Mouse (Mus musculus): ENCODE measurements at regions not wholly inside any gene's neighbourhood (a gene's known extent, or its start where the extent isn't known, plus 50 kb on each side); places are given as distances from the start of the nearest gene placed in this dataset.

DNA sequence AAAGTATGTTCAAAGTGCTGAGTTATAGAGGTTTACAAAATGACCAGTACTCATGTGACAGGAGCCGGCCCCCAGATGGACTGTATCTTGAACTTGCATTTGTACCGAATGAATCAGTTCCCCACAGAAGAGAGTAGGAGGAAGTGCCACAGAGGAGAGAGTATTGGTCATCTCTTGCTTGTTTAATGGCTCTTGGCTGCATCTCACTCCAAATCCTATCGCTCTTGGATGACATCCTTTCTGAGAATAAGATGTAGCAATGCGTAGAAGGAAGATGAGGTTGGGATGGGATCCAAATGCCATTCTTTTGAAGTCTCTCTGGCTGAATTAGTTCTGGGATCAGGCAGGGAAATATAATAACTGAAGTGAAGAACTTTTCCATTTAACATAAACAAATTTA, 55.2 kb upstream of the Bmper start:
- Histone ChIP-seq H3K27me3 (ENCODE audit: insufficient read depth, low read length) (no peaks in the 10 kb centered on the region), H3K9ac (replicated peaks; ENCODE audit: low read length, poor library complexity, severe bottlenecking) (no peak overlapping the region), H3K4me2 (ENCODE audit: low read depth, low read length, poor library complexity, severe bottlenecking) (no peak overlapping the region), H3K9me3 (ENCODE audit: low read length) (no peaks in the 10 kb centered on the region), H3K4me3 (ENCODE audit: low read depth, low read length) (no peak overlapping the region), H3K4me1 (ENCODE audit: insufficient read depth, low read length) (no peaks in the 10 kb centered on the region), H3K27ac (ENCODE audit: low read depth, low read length) (no peak overlapping the region), H3K36me3 (ENCODE audit: insufficient read depth, low read length) (no peaks in the 10 kb centered on the region)
- WGBS, result 90% methylated on average over 4 of the region's 4 CpGs
- TF ChIP-seq CTCF (IDR thresholded peaks at IDR 0.05), result no peak
- no peak for DNase-seq (ENCODE audit: low spot score)
- ATAC-seq (ENCODE audit: low FRiP score), result no peak

DNA sequence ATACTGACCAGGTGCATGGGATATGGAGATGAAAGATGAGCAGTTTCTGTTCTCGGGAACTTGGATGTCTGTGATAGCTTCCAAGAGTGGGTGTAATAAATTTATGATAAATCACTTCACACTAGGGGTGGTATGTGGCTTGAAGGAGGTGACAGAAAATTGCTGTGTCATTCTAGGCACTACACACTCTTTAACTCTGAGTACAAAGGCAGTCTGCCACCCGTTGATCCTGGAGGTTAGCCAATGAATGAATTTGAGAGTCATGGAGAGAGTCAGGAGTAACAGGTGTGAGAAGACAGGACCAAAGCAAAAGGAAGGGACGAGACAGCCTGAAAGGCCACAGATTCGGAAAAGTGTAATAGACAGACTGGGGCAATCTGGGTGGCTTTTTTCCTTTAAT, 54.7 kb upstream of the Bmper start:
- 75% methylated on average over 4 of the region's 4 CpGs for WGBS

DNA sequence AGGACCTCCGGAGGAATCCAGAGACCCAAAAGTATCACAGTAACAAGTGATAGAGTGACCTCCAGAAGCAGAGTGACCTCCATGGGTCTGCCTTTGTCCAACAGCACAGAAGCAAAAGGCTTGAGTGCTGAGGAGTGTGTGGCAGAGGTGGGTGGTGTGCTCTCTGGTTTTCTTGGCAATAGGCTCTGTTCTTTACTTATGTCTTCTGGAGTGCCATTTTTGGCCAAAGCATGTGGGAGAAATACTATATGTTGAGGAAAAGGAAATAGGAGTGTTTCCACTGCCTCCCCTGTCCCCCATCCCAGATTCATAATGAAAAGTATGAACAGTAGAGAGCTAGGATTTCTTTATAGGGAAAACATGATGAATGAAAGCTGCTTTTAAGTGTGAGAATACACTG, 51.5 kb upstream of the Bmper start:
- DNase-seq (ENCODE audit: low spot score), result no peak
- no peaks in the 10 kb centered on the region for H3K4me1 ChIP-seq (ENCODE audit: insufficient read depth, low read length)
- H3K36me3 ChIP-seq (ENCODE audit: insufficient read depth, low read length), result no peaks in the 10 kb centered on the region
- H3K27me3 ChIP-seq (ENCODE audit: insufficient read depth, low read length), result no peaks in the 10 kb centered on the region
- 95% methylated on average over 1 of the region's 1 CpGs for WGBS
- ATAC-seq (ENCODE audit: low FRiP score), result no peak
- no peak for TF ChIP-seq CTCF (IDR thresholded peaks at IDR 0.05)
- H3K4me2 ChIP-seq (ENCODE audit: low read depth, low read length, poor library complexity, severe bottlenecking), result no peak overlapping the region
- no peak overlapping the region for H3K4me3 ChIP-seq (ENCODE audit: low read depth, low read length)
- no peak overlapping the region for H3K9ac ChIP-seq (replicated peaks; ENCODE audit: low read length, poor library complexity, severe bottlenecking)
- no peak overlapping the region for H3K27ac ChIP-seq (ENCODE audit: low read depth, low read length)
- no peaks in the 10 kb centered on the region for H3K9me3 ChIP-seq (ENCODE audit: low read length)

More for the DNA sequence above, 54.7 kb upstream of the Bmper start:
- no peaks in the 10 kb centered on the region for H3K36me3 ChIP-seq (ENCODE audit: insufficient read depth, low read length)
- H3K9ac ChIP-seq (replicated peaks; ENCODE audit: low read length, poor library complexity, severe bottlenecking), result no peak overlapping the region
- no peak overlapping the region for H3K27ac ChIP-seq (ENCODE audit: low read depth, low read length)
- no peaks in the 10 kb centered on the region for H3K4me1 ChIP-seq (ENCODE audit: insufficient read depth, low read length)
- H3K9me3 ChIP-seq (ENCODE audit: low read length), result no peaks in the 10 kb centered on the region
- H3K4me3 ChIP-seq (ENCODE audit: low read depth, low read length), result no peak overlapping the region
- no peaks in the 10 kb centered on the region for H3K27me3 ChIP-seq (ENCODE audit: insufficient read depth, low read length)
- no peak for ATAC-seq (ENCODE audit: low FRiP score)
- TF ChIP-seq CTCF (IDR thresholded peaks at IDR 0.05), result no peak
- DNase-seq (ENCODE audit: low spot score), result no peak
- H3K4me2 ChIP-seq (ENCODE audit: low read depth, low read length, poor library complexity, severe bottlenecking), result no peak overlapping the region

Data from midbrain, postnatal 0 days (tissue).